Mouse (Mus musculus) kidney, embryonic 15.5 days (tissue): ENCODE measurements around the gene E130218I03Rik. TPM values are rescaled to one million over a fixed set of nuclear protein-coding genes. Genes with fewer than 3 reads are reported as not detected.

Experiments used
- ATAC-seq: fragments of 200-750 bp; cut with Nextera tagmentation; replicated peaks from 2 replicates; pipeline ENCODE4 v1.8.0; 2017; ENCODE audit warnings: moderate TSS enrichment; ENCODE audit not compliant: low FRiP score
- H3K27ac ChIP-seq: fragments of 300-500 bp; sonication (generic); 2 replicates; pipeline ENCODE4 v1.5.1; 2015; ENCODE audit warnings: mild to moderate bottlenecking, inconsistent platforms
- H3K27me3 ChIP-seq: fragments of 300-500 bp; sonication (generic); 2 replicates; pipeline ENCODE4 v1.6.1; 2015; ENCODE audit warnings: inconsistent platforms
- H3K36me3 ChIP-seq: fragments of 300-500 bp; sonication (generic); 2 replicates; pipeline ENCODE4 v1.6.1; 2015; ENCODE audit warnings: inconsistent platforms
- H3K4me1 ChIP-seq: fragments of 300-500 bp; sonication (generic); 2 replicates; pipeline ENCODE4 v1.6.1; 2015; ENCODE audit warnings: inconsistent platforms
- H3K4me2 ChIP-seq: fragments of 300-500 bp; sonication (generic); 2 replicates; pipeline ENCODE4 v1.6.1; 2015; ENCODE audit warnings: moderate library complexity, mild to moderate bottlenecking, inconsistent platforms
- H3K4me3 ChIP-seq: fragments of 300-500 bp; sonication (generic); replicated peaks from 2 replicates; pipeline ENCODE4 v1.5.1; 2015; ENCODE audit warnings: mild to moderate bottlenecking, inconsistent platforms
- H3K9ac ChIP-seq: fragments of 300-500 bp; sonication (generic); 2 replicates; pipeline ENCODE4 v1.6.1; 2015; ENCODE audit warnings: mild to moderate bottlenecking, inconsistent platforms
- H3K9me3 ChIP-seq: fragments of 300-500 bp; sonication (generic); replicated peaks from 2 replicates; pipeline ENCODE4 v1.6.1; 2016; ENCODE audit warnings: inconsistent platforms
- WGBS: fragments of 180-500 bp; shearing (Covaris S2); methylation state at CpG from one replicate; pipeline ENCODE4 v1.1.7; 2015; ENCODE audit warnings: mixed read lengths; 5-methylcytosine and 5-hydroxymethylcytosine counted together
- polyA plus RNA-seq: library from polyadenylated mRNA; unstranded; fragments of >200 nt; fragmentation: Nextera tagmentation; extraction: Ambion mirVana; gene quantifications from 2 replicates; pipeline ENCODE4 v1.2.1, GENCODE M21; 2015

Gene E130218I03Rik
- polyA plus RNA-seq, result 0.26 and 0.68 TPM in 2 replicates

DNA sequence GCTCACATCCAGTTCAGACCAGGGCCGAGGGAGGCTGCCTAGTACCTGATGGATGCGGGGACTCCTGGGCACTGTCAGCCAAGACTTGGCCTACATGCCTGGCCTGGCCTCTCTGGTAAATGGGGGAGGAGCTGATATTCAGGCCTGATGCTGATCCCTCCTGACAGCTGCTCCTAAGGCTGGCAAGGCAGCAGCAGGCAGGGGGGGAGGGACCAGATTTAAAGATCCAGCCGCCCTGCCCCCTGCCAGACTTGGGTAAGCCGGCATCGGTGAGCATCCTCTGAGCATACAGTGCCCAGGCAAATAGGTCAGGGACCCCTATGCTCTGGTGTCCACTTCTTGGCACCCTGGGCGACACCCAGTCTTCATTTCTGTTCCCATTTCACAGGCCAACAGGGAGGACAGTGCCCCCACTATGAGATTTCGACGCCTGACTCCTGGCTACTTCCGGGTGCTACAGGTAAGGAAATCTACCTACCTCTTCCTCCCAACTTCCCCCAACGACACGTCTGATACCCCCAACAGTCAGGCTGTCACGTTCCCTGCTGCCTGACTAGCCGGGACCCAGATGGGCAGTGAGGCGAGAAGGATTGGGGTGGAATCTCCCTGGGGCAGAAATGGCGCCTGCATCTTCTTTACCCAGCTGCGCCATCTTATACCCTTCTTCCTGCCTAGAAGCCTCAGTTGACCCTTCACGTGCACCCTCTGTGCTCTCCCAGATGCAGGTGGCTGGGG, at the start of gene E130218I03Rik:
Gene E130218I03Rik (plus strand): TSS at position 147 of the 735 bp plus-strand sequence.
- Histone ChIP-seq H3K4me1 (peaks cover 27% of the 10 kb centered on the region), H3K4me2 (peak within 1 kb of the TSS; percentile 79), H3K4me3 (peak within 1 kb of the TSS; percentile 61), H3K9ac (0 out of 2 replicates have a peak within 1 kb of the TSS, but pooled peaks have one; percentile 63), H3K27ac (no peak within 1 kb of the TSS), H3K27me3 (peaks cover 28% of the 10 kb centered on the region), H3K9me3 (no peaks in the 10 kb centered on the region), H3K36me3 (peaks cover 7% of the 10 kb centered on the region; the same call in 1 of the 2 replicates)
- 90% methylated on average over 17 of the region's 17 CpGs for WGBS
- no peak for ATAC-seq

- Histone ChIP-seq H3K4me1 (no peaks in the 10 kb centered on the region), H3K9me3 (no peaks in the 10 kb centered on the region), H3K27ac (no peak overlapping the region), H3K4me2 (no peak overlapping the region), H3K4me3 (no peak overlapping the region), H3K9ac (no peak overlapping the region), H3K27me3 (no peaks in the 10 kb centered on the region), H3K36me3 (no peaks in the 10 kb centered on the region)
- ATAC-seq, result no peak
- 80% methylated on average over 2 of the region's 2 CpGs for WGBS
Observed at GRCm38 (mm10) chr4:134199371-134199770, 44.1 kb upstream of the E130218I03Rik start.

GRCm38 (mm10) chr4:134202904-134203303, 40.6 kb upstream of the E130218I03Rik start, which contains the start of gene Gm7534:
Gm7534 (minus strand) TSS chr4:134203004.
- no peak for ATAC-seq
- H3K36me3 ChIP-seq, result no peaks in the 10 kb centered on the region
- no peak within 1 kb of the TSS for H3K4me2 ChIP-seq
- 92% methylated on average over 4 of the region's 4 CpGs for WGBS
- H3K9me3 ChIP-seq, result no peaks in the 10 kb centered on the region
- H3K9ac ChIP-seq, result no peak within 1 kb of the TSS
- H3K27ac ChIP-seq, result no peak within 1 kb of the TSS
- H3K4me3 ChIP-seq, result no peak within 1 kb of the TSS
- no peaks in the 10 kb centered on the region for H3K27me3 ChIP-seq
- H3K4me1 ChIP-seq, result peaks cover 8% of the 10 kb centered on the region

DNA sequence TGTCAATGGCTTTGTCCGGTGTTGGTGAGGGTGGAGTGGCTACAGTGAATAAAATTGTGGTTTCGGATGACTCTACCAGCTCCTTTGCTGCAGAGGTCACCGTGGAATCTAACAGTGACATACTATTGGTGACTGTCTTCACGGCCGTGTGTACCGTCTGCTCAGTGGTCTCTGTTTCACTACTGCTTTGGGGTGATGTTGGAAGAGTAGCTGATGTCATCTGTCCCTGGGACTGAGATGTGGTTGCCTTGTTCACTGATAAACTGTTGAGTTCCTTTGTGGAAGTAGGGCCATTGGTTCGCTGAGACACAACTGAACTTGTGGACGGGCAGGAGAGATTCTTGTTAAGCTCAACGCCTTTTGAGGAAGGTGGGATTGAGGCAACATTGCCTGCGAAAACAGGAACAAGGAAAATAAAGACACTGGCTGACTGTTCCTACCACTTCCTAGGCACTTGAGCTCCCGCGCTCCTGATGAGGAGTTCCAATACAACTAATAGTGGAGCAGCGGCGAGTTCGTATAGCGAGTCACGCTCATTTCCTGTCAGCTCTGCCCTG, 40.0 kb upstream of the E130218I03Rik start:
- Histone ChIP-seq H3K4me1 (peaks cover 8% of the 10 kb centered on the region), H3K4me3 (no peak overlapping the region), H3K36me3 (no peaks in the 10 kb centered on the region), H3K9ac (no peak overlapping the region), H3K4me2 (no peak overlapping the region), H3K27me3 (no peaks in the 10 kb centered on the region), H3K9me3 (no peaks in the 10 kb centered on the region), H3K27ac (no peak overlapping the region)
- ATAC-seq, result no peak
- WGBS, result 70% methylated on average over 17 of the region's 17 CpGs

DNA sequence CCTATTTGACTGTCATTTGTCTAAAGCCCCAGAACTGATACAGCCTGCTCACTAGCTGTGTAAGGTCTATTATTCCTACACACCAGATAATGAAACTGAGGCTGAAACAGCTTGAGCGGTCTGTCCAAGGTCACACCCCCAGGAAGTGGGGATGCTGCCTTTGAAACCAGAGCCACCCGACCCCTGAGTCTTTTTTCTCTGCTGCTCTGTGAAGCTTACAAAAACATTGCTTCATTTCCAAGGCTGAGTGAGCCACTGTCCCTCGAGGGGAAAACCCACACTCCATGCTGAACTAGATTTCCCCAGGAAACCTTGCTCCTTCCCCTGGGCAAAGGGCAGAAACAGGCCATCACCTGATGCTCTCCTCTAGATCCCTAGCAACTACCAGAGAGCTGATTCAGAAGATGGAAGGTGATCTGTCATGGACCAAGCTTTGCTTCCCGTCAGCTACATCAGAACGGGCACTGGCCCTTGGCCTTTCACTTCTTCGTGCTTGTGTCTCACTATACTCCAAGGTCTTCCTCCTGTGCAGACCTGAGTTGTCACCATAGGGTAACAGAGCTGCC, 36.9 kb upstream of the E130218I03Rik start:
- Histone ChIP-seq H3K27me3 (no peaks in the 10 kb centered on the region), H3K27ac (peak overlapping the region; percentile 81), H3K9me3 (no peaks in the 10 kb centered on the region), H3K36me3 (no peaks in the 10 kb centered on the region), H3K4me1 (peaks cover 8% of the 10 kb centered on the region), H3K4me3 (no peak overlapping the region), H3K9ac (no peak overlapping the region), H3K4me2 (no peak overlapping the region)
- peak; percentile 66; the same call in 1 of the 2 replicates for ATAC-seq
- WGBS, result 19% methylated on average over 6 of the region's 6 CpGs

DNA sequence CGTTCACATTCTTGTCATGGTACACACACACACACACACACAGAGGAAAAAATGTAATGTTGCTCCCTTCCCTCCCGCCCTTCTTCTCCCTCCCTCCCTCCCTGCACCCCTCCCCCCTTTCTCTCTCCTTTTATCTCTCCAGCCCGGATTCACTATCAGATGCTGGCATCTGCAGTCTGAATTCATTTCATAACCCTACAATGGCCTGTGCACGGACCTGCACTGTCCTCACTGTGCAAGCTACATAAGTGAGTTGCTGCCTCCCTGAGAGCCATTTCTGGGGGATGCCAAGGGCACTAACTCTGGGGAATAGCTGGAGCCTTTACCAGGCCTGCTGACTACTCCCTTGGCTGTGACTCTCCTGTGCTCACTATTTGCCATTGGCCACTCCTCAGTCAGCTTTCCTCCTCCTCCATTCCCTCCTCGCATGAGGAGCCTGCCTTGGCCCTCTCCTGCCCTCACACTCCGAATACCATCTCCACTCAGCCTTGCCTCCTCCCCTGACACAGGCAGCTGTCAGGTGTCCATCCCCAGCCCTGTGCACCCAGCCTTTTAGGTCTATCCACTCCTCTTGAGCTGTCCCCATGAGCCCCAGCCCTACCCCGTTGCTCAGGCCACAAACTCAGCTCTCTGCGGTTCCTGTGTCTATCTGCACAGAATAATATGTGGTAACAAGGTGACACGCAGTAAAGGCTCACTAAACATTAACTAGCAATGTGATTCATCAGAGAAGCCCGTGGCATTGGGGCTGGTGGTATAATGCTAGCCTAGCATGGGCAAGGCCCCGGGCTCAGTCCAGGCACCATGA, 20.5 kb upstream of the E130218I03Rik start:
- Histone ChIP-seq H3K9me3 (no peaks in the 10 kb centered on the region), H3K36me3 (no peaks in the 10 kb centered on the region), H3K4me3 (no peak overlapping the region), H3K27ac (peak overlapping the region; percentile 89), H3K27me3 (no peaks in the 10 kb centered on the region), H3K9ac (no peak overlapping the region), H3K4me2 (peak overlapping the region; percentile 30; the same call in 1 of the 2 replicates), H3K4me1 (peaks cover 15% of the 10 kb centered on the region)
- ATAC-seq, result peak; percentile 82
- 50% methylated on average over 11 of the region's 11 CpGs for WGBS

DNA sequence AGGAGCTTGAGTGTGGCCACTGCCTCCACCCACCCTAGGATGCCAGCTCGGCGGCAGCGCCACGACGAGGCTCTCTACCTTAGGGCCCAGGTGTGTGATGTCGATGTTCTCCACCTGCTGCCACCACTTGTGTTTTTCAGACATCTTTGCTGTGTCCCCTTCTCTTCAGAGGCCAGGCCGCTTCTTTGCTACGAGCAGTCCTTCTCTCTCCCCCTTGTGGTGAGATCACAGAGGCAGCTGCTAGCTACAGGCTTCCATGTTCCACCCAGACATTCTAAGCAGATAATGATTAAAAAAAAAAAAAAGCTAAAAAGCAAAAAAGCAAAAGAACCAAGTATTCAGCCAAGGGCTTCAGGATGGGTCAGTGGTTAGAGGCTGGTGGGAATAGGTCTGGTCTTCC, 16.3 kb upstream of the E130218I03Rik start, which contains the start of gene Catsper4:
Gene Catsper4 (minus strand): TSS at position 190 of the 400 bp plus-strand sequence.
- no peak for ATAC-seq
- no peak within 1 kb of the TSS for H3K4me3 ChIP-seq
- H3K36me3 ChIP-seq, result no peaks in the 10 kb centered on the region
- H3K4me1 ChIP-seq, result peaks cover 17% of the 10 kb centered on the region
- no peak within 1 kb of the TSS for H3K4me2 ChIP-seq
- H3K27me3 ChIP-seq, result no peaks in the 10 kb centered on the region
- no peak within 1 kb of the TSS for H3K9ac ChIP-seq
- H3K27ac ChIP-seq, result no peak within 1 kb of the TSS
- 67% methylated on average over 8 of the region's 8 CpGs for WGBS
- H3K9me3 ChIP-seq, result no peaks in the 10 kb centered on the region

DNA sequence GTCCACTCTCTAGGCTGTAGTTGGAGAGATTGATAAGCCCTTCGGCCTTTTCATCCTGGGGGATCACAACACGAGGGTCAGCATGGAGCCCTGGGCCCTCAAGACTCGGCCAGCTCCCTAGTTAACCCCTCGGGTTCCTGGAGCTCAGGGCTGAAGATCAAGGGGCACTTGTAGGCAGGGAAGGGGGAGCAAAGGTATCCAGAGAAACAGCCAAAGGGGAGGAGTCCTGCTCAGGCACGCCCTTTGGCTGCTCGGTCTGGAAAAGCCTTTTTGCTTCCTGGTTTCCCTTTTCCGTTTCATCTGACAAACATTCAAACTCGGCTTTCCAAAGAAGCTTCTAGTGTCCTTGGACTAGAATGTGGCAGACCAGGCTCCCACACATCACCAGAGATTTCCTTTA, 13.0 kb upstream of the E130218I03Rik start:
- Histone ChIP-seq H3K4me3 (no peak overlapping the region), H3K9me3 (no peaks in the 10 kb centered on the region), H3K4me2 (no peak overlapping the region), H3K4me1 (peaks cover 7% of the 10 kb centered on the region; the same call in 1 of the 2 replicates), H3K27ac (no peak overlapping the region), H3K9ac (no peak overlapping the region), H3K36me3 (no peaks in the 10 kb centered on the region), H3K27me3 (no peaks in the 10 kb centered on the region)
- 30% methylated on average over 8 of the region's 8 CpGs for WGBS
- no peak for ATAC-seq

DNA sequence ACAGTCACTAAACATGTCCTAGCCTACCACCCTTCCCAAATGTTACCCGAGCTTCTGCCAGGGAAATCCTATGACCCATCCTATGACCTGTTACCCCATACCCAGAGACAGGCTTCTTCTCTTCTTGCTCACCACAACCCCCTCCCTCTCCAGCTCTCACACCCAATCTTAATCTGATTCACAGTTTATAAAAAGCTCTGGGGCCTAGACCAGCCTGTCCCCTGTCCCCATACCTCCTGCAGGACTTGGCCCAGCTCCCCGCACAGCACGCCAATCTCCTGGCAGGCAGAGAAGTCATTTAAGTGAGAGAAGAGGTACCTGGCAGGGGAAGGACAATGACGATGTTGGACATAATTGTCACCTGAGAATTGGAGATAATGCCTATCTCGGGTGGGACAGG, 8.6 kb upstream of the E130218I03Rik start:
- ATAC-seq, result no peak
- Histone ChIP-seq H3K4me3 (no peak overlapping the region), H3K9me3 (no peaks in the 10 kb centered on the region)

GRCm38 (mm10) chr4:134237582-134238278, 5.7 kb upstream of the E130218I03Rik start:
- peak overlapping the region; percentile 43 for H3K4me3 ChIP-seq
- H3K27ac ChIP-seq, result peak overlapping the region; percentile 66
- H3K4me1 ChIP-seq, result peaks cover 23% of the 10 kb centered on the region
- H3K9me3 ChIP-seq, result no peaks in the 10 kb centered on the region
- H3K9ac ChIP-seq, result peak overlapping the region; percentile 27; the same call in 1 of the 2 replicates
- H3K36me3 ChIP-seq, result no peaks in the 10 kb centered on the region
- peak; percentile 44 for ATAC-seq
- H3K4me2 ChIP-seq, result peak overlapping the region; percentile 64
- peaks cover 12% of the 10 kb centered on the region for H3K27me3 ChIP-seq
- 27% methylated on average over 19 of the region's 19 CpGs for WGBS

More for the DNA sequence above, 8.6 kb upstream of the E130218I03Rik start:
- H3K36me3 ChIP-seq, result no peaks in the 10 kb centered on the region
- no peak overlapping the region for H3K9ac ChIP-seq
- H3K4me1 ChIP-seq, result peaks cover 28% of the 10 kb centered on the region
- H3K27ac ChIP-seq, result no peak overlapping the region
- peaks cover 12% of the 10 kb centered on the region for H3K27me3 ChIP-seq
- 78% methylated on average over 5 of the region's 5 CpGs for WGBS
- no peak overlapping the region for H3K4me2 ChIP-seq

GRCm38 (mm10) chr4:134238279-134238651, 5.2 kb upstream of the E130218I03Rik start, which contains the start of gene Cnksr1:
Cnksr1 (minus strand) TSS chr4:134238399.
- H3K4me2 ChIP-seq, result peak within 1 kb of the TSS; percentile 64
- peak within 1 kb of the TSS; percentile 27; the same call in 1 of the 2 replicates for H3K9ac ChIP-seq
- 2% methylated on average over 18 of the region's 18 CpGs for WGBS
- peak; percentile 85 for ATAC-seq
- no peaks in the 10 kb centered on the region for H3K9me3 ChIP-seq
- H3K4me1 ChIP-seq, result peaks cover 23% of the 10 kb centered on the region
- peaks cover 3% of the 10 kb centered on the region; the same call in 1 of the 2 replicates for H3K36me3 ChIP-seq
- H3K4me3 ChIP-seq, result peak within 1 kb of the TSS; percentile 43
- H3K27me3 ChIP-seq, result peaks cover 12% of the 10 kb centered on the region
- H3K27ac ChIP-seq, result peak within 1 kb of the TSS; percentile 66
